Mouse (Mus musculus) midbrain, embryonic 11.5 days (tissue): ENCODE results near the gene Ncoa3. TPM values are rescaled to one million over a fixed set of nuclear protein-coding genes. Genes with fewer than 3 reads are reported as not detected.
A peak's percentile ranks its signal among the peaks of the same experiment; 100 is the strongest.

Source experiments
- ATAC-seq: fragments of 200-750 bp; cut with Nextera tagmentation; 2 replicates; pipeline ENCODE4 v1.8.0; 2017; ENCODE audit warnings: moderate TSS enrichment, moderate library complexity; ENCODE audit not compliant: low FRiP score
- DNase-seq: peaks from one replicate; pipeline ENCODE4 v3.0.0; 2015; ENCODE audit warnings: low spot score; ENCODE audit errors: missing footprints
- H3K27ac ChIP-seq: fragments of 300-500 bp; sonication (generic); 2 replicates; pipeline ENCODE4 v1.5.1; 2014; ENCODE audit warnings: low read depth, low read length
- H3K27me3 ChIP-seq: fragments of 300-500 bp; sonication (generic); 2 replicates; pipeline ENCODE4 v1.6.1; 2014; ENCODE audit warnings: mild to moderate bottlenecking, low read length, moderate library complexity, mixed read lengths; ENCODE audit not compliant: control insufficient read depth, insufficient read depth
- H3K36me3 ChIP-seq: fragments of 300-500 bp; sonication (generic); 2 replicates; pipeline ENCODE4 v1.6.1; 2014; ENCODE audit warnings: mild to moderate bottlenecking, low read length, moderate library complexity, mixed read lengths; ENCODE audit not compliant: control insufficient read depth, insufficient read depth
- H3K4me1 ChIP-seq: fragments of 300-500 bp; sonication (generic); 2 replicates; pipeline ENCODE4 v1.6.1; 2014; ENCODE audit warnings: low read length; ENCODE audit not compliant: control insufficient read depth, insufficient read depth
- H3K4me2 ChIP-seq: fragments of 300-500 bp; sonication (generic); 2 replicates; pipeline ENCODE4 v1.6.1; 2014; ENCODE audit warnings: mild to moderate bottlenecking, moderate library complexity
- H3K4me3 ChIP-seq: fragments of 300-500 bp; sonication (generic); 2 replicates; pipeline ENCODE4 v1.5.1; 2014; ENCODE audit warnings: low read depth, low read length
- H3K9ac ChIP-seq: fragments of 300-500 bp; sonication (generic); 2 replicates; pipeline ENCODE4 v1.6.1; 2014; ENCODE audit warnings: low read length
- H3K9me3 ChIP-seq: fragments of 300-500 bp; sonication (generic); 2 replicates; pipeline ENCODE4 v1.6.1; 2016; ENCODE audit warnings: low read length; ENCODE audit not compliant: control insufficient read depth
- WGBS: fragments of 180-500 bp; shearing (Covaris S2); extraction: QIAGEN DNeasy Blood & Tissue Kit; methylation state at CpG from one replicate; pipeline ENCODE4 v1.1.7; 2014; 5-methylcytosine and 5-hydroxymethylcytosine counted together
- polyA plus RNA-seq: library from polyadenylated mRNA; unstranded; fragments of >200 nt; fragmentation: Nextera tagmentation; extraction: Ambion mirVana; gene quantifications from 2 replicates; pipeline ENCODE4 v1.2.1, GENCODE M21; 2014

Gene Ncoa3
- polyA plus RNA-seq, 1 experiment from 2014 or later: 17.4 TPM

DNA sequence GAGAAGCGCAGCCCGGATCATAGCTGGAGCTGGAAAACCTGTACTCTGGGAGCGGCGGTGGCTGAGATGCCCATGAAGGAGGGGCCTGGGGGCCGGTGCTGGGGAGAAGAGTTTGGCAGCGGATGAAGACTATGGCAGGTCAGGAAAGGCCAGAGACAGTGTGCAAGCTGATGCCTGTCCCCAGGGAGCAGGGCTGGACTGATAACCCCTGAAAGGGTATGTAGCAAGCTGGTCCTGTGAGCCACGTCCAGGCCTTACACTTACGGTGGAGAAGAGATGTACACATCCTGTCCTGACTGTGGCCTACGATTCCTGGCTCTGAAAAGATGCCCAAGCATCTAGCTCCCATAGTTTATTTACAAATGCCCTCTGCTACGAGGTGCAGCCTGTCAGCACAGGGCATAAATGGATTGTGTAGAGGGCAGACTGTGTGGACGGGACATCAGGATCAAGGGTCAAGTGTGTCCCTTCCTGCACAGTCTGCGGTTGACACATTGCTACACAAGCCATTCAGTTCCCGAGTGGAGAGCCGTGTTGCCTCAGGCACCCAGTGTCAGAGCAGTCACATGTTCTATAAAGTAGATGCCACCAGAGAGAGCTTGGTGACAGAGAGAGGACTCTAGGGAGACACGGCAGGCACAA, 106.0 kb downstream of the Ncoa3 start:
- Histone ChIP-seq H3K4me2 (no peak overlapping the region), H3K9ac (no peak overlapping the region), H3K9me3 (no peaks in the 10 kb centered on the region), H3K27ac (no peak overlapping the region), H3K36me3 (peaks cover 6% of the 10 kb centered on the region; the same call in 1 of the 2 replicates), H3K4me1 (no peaks in the 10 kb centered on the region), H3K4me3 (no peak overlapping the region), H3K27me3 (no peaks in the 10 kb centered on the region)
- 85% methylated on average over 15 of the region's 15 CpGs for WGBS
- ATAC-seq: no peak
- DNase-seq: no peak

DNA sequence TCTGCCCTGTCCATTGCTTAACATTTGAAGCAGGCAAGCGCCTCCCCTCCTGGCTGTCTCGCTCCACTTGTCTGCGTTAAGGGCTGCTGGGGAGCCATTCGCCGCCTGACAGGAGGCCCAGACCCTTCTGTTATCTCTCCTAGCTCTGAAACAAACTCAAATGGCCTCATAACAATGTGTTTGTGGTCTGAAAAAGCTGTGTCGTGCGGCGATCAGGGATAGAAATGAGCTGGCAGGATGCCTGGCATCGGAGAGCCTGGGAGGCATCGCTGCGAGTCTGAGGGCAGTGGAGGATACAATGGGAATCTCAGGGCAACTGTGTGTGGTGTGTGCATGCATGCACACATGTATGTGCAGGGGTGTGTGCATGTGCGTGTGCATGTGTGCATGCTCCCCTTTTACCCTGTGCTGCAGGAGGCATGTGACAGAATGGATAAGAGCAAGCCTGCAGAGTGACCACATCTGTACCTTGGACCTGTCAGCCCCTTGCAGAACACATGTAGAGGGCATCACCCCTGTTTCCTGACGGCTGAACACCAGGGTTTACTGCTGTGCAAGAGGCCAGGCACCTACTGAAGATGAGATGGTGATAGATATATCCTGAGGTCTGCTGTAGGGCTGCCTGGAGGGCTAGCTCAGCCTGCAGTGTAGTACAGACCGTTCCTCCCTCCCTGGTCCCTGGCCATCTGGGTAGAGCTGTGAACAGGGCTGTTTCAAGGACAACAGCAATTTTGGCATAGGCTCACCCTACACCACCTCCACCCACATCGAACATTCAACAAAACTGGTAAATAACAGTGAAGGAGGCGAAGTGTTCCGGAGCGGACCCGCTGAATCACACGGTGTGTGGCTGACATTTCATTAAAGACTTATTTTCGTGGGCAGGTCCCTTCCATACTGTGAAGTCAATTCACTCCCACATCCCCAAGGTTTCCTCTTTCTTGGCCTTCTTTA, 108.2 kb downstream of the Ncoa3 start:
- no peak overlapping the region for H3K4me3 ChIP-seq
- no peaks in the 10 kb centered on the region for H3K27me3 ChIP-seq
- H3K36me3 ChIP-seq: no peaks in the 10 kb centered on the region
- H3K9ac ChIP-seq: no peak overlapping the region
- H3K9me3 ChIP-seq: no peaks in the 10 kb centered on the region
- H3K27ac ChIP-seq: no peak overlapping the region
- ATAC-seq: no peak
- no peak for DNase-seq
- no peak overlapping the region for H3K4me2 ChIP-seq
- 93% methylated on average over 21 of the region's 21 CpGs for WGBS
- H3K4me1 ChIP-seq: 0 out of 2 replicates have a peak, but pooled peaks cover 3% of the 10 kb centered on the region

DNA sequence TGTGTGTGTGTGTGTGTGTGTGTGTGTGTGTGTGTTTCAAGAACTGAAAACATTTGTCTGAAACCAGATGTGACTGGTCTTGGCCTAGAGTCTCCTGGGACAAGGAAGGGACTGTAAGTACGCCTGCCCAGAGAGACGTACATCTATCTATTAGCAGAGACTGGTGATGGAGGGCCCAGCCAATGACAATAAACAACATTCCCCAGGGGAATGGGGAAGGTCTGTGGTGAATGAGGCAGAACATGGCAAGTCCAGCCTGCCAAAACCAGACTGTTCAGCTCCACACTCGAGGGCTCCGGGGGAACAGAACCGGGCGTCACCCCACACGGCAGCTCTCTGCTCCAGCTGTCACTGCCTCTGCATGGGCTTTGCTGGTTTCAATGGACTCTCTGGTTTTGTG, 110.5 kb downstream of the Ncoa3 start:
- H3K36me3 ChIP-seq: no peaks in the 10 kb centered on the region
- no peak for ATAC-seq
- no peak for DNase-seq

DNA sequence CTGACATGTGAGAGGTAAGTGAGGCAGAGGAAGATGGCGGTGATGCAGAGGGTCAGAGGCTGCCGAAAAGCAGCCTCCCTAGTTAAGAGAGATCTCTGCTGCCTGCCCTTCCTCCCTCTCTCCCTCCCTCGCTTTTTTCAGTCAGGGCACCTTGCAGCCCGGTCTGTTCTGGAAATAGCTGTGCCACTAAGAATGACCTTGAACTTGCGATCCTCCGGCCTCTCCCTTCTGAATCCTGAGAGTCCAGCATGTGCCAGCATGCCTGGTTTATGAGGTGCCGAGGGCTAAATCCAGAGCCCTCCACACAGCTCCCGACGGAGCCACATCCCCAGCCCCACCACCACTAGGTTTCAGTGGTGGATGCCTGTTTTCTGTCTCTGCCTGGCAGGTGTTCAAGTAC, 113.5 kb downstream of the Ncoa3 start:
- Histone ChIP-seq H3K9ac (no peak overlapping the region), H3K4me2 (no peak overlapping the region), H3K9me3 (no peaks in the 10 kb centered on the region), H3K27me3 (no peaks in the 10 kb centered on the region), H3K27ac (no peak overlapping the region), H3K36me3 (no peaks in the 10 kb centered on the region), H3K4me1 (0 out of 2 replicates have a peak, but pooled peaks cover 3% of the 10 kb centered on the region), H3K4me3 (no peak overlapping the region)
- DNase-seq (no peak), ATAC-seq (no peak)
- WGBS: 86% methylated on average over 9 of the region's 9 CpGs

More for the DNA sequence above, 110.5 kb downstream of the Ncoa3 start:
- 75% methylated on average over 7 of the region's 7 CpGs for WGBS
- Histone ChIP-seq H3K27ac (no peak overlapping the region), H3K9me3 (no peaks in the 10 kb centered on the region), H3K4me3 (no peak overlapping the region), H3K27me3 (no peaks in the 10 kb centered on the region), H3K9ac (no peak overlapping the region), H3K4me1 (0 out of 2 replicates have a peak, but pooled peaks cover 3% of the 10 kb centered on the region), H3K4me2 (no peak overlapping the region)

DNA sequence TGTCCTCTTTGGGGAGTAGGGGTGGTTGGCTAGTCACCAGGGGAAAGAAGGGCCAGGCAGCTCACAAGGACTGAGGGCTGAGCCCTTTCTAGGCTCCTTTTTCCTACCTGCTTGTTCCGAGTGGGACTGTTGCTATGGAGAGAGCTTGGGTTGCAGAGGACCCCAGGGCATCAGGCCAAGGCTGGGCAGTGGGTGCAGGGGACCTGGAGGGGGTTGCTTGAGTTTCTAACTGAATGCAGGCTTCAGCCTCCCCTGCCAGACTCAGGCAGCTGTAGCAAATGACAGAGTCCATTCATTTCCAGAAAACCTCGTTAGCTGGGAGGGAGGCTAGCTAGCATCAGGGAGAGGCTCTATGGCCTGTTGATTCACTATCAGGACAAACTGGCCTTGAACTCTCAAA, 114.2 kb downstream of the Ncoa3 start:
- peaks cover 3% of the 10 kb centered on the region; the same call in 1 of the 2 replicates for H3K4me1 ChIP-seq
- no peak overlapping the region for H3K4me3 ChIP-seq
- no peak for DNase-seq
- no peaks in the 10 kb centered on the region for H3K9me3 ChIP-seq
- no peak for ATAC-seq
- no peak overlapping the region for H3K9ac ChIP-seq
- H3K27me3 ChIP-seq: no peaks in the 10 kb centered on the region
- no peak overlapping the region for H3K4me2 ChIP-seq
- H3K27ac ChIP-seq: no peak overlapping the region
- WGBS: 82% methylated on average over 2 of the region's 2 CpGs
- H3K36me3 ChIP-seq: no peaks in the 10 kb centered on the region

DNA sequence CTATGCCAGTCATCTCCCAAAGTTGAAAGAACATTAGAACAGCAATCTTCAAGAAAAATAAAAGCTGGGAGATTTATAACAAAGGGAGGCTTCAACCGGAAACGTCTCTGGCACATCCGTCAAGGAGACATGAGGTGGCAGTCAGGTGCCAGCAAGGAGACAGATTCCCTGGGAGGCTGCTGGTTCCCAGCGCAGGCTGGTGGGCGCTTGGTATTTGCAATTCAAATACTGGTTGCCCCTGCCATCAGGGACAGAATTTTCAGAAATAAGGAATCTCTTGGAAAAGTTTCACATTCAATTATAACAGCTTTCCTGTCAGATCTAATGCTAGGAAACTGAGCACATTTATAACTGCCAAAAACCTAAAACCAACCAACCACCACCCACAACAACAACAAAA, 115.5 kb downstream of the Ncoa3 start:
- H3K4me2 ChIP-seq: no peak overlapping the region
- no peaks in the 10 kb centered on the region for H3K9me3 ChIP-seq
- H3K36me3 ChIP-seq: no peaks in the 10 kb centered on the region
- H3K27ac ChIP-seq: no peak overlapping the region
- DNase-seq (no peak), ATAC-seq (no peak)
- 80% methylated on average over 5 of the region's 5 CpGs for WGBS
- H3K27me3 ChIP-seq: no peaks in the 10 kb centered on the region
- H3K9ac ChIP-seq: no peak overlapping the region
- peaks cover 11% of the 10 kb centered on the region; the same call in 1 of the 2 replicates for H3K4me1 ChIP-seq
- no peak overlapping the region for H3K4me3 ChIP-seq

DNA sequence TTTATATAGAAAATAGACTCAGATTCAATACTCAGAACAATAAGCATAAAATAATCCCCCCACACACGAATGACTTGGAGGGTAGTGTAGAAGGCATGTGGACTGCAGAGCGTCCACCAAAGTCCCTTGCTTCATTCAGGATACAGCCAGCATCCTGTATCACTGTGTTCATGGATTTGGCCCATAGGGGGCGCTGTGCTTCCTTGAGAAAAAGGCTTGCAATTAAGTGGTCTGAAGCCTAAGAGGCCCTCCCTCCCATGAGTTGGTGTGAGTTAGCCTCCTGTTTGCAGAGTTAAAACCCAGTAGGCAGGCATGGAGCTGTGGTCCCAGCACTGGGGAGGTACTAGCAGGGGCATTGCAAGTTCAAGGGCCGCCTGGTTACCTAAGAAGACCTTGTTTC, 115.9 kb downstream of the Ncoa3 start:
- no peaks in the 10 kb centered on the region for H3K9me3 ChIP-seq
- no peak overlapping the region for H3K4me2 ChIP-seq
- H3K27ac ChIP-seq: no peak overlapping the region
- no peak overlapping the region for H3K9ac ChIP-seq
- H3K4me1 ChIP-seq: peaks cover 11% of the 10 kb centered on the region; the same call in 1 of the 2 replicates
- H3K27me3 ChIP-seq: no peaks in the 10 kb centered on the region
- no peak overlapping the region for H3K4me3 ChIP-seq
- peak; percentile 39; the same call in 1 of the 2 replicates for ATAC-seq
- H3K36me3 ChIP-seq: no peaks in the 10 kb centered on the region
- DNase-seq: peak; percentile 98
- WGBS: 22% methylated on average over 4 of the region's 4 CpGs

DNA sequence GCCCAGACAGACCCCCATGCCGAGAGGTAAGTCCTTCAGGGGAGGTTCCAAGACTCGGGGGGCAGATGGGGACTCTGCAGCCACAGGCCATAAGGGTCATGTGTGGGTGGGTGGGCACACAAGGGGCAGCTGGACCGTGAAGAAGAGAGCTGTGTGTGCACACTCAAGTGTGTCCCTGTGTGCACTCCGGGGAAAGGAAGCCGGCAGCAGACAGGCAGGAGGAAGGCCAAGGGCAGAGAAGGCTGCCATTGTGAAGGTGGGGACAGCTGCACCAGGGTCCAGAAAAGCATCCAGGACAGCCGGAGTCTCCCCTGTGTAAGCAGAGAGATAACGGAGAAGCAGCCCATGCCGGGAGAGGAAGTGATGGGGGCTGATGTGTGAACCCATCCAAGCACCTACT, 118.3 kb downstream of the Ncoa3 start:
- Histone ChIP-seq H3K27ac (no peak overlapping the region), H3K4me3 (no peak overlapping the region), H3K4me2 (no peak overlapping the region), H3K36me3 (no peaks in the 10 kb centered on the region; the same call in 1 of the 2 replicates), H3K27me3 (no peaks in the 10 kb centered on the region), H3K9me3 (no peaks in the 10 kb centered on the region), H3K4me1 (peaks cover 8% of the 10 kb centered on the region; the same call in 1 of the 2 replicates), H3K9ac (no peak overlapping the region)
- no peak for ATAC-seq
- no peak for DNase-seq
- 79% methylated on average over 8 of the region's 8 CpGs for WGBS

DNA sequence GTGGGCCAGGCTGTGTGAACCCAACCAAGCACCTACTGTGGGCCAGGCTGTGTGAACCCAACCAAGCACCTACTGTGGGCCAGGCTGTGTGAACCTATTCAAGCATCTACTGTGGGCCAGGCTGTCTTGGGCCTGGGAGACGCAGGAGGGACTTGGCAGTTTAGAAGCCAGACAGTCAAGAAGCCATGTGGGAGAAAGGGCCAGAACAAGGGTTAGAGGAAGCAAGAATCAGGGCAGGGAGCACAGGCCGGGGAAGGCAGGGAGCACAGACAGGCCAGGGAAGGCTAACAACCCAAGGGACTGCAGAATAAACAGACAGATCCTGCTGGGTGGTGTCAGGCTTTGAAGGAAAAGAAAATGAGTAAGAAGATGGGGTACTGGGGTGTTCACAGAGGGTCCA, 118.8 kb downstream of the Ncoa3 start:
- Histone ChIP-seq H3K27me3 (no peaks in the 10 kb centered on the region), H3K27ac (no peak overlapping the region), H3K4me2 (no peak overlapping the region), H3K4me1 (peaks cover 8% of the 10 kb centered on the region; the same call in 1 of the 2 replicates), H3K4me3 (no peak overlapping the region), H3K36me3 (peaks cover 3% of the 10 kb centered on the region; the same call in 1 of the 2 replicates), H3K9me3 (no peaks in the 10 kb centered on the region), H3K9ac (no peak overlapping the region)
- DNase-seq (no peak), ATAC-seq (no peak)
- WGBS: 84% methylated on average over 2 of the region's 2 CpGs
